Mouse (Mus musculus): ENCODE data around the gene Klhdc8a.
"Not testable (repeated sequence)": the region's sequence is repeated elsewhere in the genome, so short reads cannot be mapped to it uniquely, and the experiment has no call there.

The Klhdc8a gene

DNA sequence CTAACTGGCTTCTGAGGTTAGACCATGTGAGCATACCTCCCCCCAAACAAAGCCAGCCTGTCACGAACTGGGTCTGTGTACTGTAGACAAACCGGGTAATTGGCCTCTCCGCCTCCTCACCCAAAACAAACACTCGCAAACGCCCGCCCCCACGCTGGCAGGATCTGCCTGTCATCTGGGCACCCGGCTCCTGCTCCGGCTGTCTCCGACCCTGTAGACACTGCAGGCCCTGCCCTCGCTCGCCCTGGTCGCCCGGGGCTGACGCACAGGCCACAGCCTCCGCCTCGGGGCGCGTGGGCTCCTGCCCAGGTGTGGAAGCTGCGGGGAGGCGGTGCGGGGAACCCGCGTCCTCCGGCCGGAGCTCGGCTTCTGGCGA, at the start of gene Klhdc8a:
Gene Klhdc8a, plus strand, starts transcription at position 202 of the 376 bp plus-strand sequence.
- DNase-seq, result peak; percentile 71

DNA sequence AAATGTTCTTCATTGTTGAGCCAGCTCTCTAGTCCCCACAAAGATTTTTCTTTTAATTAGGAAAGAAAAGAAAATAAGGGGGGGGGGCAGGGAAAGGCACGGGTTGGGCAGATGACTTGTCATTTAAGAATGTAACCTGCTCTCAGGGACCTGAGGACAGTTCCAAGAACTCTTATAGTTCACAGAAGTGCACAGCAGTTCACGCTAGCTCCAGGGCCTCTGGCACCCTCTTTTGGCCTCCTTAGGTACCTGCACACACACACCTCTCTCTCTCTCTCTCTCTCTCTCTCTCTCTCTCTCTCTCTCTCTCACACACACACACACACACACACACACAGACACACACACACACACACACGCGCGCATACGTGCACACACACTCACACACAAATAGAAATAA, 44.0 kb upstream of the Klhdc8a start:
- no peak for DNase-seq

DNA sequence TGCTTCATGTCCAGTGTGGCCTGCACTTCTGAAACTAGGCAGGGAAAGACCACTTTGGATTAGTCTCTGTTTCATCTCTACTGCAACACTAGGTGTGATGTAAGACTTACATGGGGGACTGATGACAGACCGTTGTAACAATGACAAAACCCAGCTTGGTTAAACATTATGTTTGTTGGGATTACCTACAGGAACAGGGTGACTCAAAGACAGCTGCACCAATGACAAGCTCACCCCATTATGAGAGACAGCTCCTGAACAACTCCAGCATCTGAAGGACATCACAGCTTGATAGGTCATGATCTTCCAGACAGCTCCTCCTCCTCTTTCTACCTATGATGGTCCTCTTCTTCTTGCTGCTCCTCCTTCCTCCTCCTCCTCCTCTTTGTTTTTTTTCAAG, 38.1 kb upstream of the Klhdc8a start:
- DNase-seq, result no peak

DNA sequence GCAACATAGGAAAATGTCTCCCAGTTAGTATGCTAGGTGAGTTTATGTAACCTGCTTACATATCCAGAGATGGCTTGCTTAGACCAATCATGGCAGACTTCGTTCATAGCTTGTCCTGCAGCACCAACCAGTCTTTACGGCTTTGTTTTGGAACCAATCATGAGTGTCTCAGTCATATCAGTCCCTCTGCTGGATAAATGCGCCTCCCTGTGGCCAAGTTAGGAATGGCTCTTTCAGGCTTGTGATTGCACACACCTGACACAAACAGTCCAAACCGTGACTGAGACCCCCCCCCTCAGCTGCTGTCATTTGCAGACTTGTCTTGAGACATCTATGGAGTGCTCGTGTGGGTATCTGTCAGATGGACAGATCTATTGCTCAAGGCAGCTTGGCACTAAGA, 37.4 kb upstream of the Klhdc8a start:
- DNase-seq, result no peak

DNA sequence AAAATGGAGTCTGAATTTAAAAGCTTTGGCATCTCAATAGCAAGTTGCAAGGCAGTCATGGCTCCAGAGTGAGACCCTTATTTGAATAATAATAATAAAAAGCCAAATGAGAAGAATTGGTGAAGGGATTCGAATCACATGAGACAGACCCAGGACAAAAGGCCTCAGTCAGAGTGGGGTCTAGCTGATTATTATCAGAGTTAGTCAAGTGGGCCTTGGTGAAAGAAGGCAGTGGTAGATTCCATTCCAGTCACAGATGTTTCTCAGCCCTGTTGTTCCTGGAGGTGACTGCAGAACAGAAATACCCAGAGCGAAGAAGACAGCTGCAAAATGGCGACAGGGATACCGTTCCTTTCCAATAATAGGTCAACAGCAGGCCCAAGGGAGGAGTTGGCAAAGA, 34.8 kb upstream of the Klhdc8a start:
- no peak for DNase-seq

DNA sequence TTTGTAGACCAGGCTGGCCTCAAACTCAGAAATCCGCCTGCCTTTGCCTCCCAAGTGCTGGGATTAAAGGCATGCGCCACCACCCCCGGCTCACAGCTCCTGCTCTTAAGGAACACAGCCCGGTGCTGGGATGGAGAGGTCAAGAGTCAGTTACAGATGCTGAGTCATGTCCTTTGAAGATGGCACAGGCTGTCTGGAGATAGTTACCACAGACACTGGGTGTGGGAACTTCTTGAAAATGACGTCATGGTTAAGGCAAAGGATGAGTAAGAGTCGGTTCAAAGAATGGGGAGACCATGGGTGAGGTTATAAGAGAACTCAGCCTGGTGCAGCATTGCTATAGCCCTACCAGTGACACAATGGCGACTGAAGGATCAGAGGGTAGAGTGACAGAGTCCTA, 33.8 kb upstream of the Klhdc8a start:
- DNase-seq, result no peak

DNA sequence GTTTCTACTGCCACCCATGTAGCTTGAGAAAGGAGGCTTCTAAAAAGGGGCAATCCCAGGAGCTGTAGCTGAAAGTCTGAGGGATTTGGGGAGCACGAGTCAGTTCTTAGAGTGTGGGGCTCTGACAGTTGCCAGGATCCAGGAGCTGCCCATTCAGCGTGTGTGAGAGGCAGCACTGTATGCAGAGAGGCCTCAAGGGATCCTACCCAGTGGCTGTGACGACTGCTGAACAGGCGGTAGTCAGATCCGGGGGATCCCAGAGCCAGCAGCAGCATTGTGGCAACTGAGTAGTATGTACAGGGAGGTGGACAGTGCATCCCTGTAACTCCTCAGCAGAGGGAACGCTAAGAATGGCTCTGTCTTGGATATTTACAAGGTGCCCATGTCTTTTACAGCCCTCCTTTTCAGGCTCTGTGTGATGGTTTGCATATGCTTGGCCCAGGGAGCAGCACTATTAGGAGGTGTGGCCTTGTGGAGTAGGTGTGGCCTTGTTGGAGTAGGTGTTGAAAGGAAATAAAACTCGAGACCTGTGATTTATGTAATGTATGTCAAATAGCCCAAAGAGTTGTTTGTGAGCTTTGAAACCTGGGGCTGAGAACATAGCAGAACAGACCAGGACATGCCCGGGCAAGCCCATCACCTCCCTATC, 33.1 kb upstream of the Klhdc8a start:
- no peak for DNase-seq

DNA sequence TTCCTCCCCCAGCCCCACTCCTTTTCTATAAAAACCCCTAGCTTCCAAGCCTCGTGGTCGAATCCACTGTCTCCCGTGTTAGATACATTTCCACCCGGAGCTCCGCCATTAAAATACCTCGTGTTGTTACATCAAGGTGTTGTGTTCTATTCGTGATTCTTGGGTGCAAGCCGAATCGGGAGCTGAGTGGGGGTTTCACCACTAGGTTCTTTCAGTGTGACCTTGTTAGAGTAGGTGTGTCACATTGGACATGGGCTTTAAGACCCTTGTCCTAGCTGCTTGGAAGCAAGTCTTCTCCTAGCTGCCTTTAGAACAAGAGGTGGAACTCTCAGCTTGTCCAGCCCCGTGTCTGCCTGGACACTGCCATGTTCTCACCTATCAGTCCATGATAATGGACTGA, 32.5 kb upstream of the Klhdc8a start:
- DNase-seq, result no peak

DNA sequence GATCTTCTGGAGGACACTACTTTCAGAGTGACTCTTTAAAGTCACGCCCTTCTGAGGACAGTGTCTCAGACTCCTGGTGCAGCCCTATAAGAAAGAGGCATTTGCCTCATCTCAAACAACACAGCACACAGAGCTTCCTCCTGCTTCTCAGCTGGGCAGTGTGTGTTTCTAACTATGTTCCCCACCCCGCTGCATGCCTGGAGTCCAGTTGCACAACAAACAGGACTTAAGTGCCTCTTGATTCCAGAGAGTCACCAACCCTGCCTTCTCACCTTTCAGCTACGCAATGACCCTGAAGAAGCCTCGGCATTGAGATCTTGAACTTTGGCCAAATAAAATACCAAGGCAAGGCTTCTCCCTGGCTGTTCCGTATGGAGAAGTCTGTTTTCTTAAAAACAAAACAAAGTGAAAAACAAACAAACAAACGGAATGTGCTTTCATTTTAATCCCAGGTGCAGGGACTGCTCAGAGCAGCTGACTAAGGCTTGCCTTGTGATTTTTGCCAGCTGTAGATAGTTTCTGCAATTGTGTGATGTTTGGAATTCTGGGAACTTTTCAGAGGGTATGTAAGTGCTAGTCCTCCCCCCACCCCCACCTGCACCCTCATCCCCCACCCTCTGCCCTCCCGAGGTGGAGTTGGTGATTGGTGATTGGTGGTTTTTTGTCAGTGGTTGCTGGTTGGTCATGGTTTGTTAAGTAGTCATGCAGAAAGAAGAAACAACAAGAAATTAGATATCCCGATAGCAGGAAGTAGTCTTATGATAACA, 31.5 kb upstream of the Klhdc8a start:
- DNase-seq, result no peak

DNA sequence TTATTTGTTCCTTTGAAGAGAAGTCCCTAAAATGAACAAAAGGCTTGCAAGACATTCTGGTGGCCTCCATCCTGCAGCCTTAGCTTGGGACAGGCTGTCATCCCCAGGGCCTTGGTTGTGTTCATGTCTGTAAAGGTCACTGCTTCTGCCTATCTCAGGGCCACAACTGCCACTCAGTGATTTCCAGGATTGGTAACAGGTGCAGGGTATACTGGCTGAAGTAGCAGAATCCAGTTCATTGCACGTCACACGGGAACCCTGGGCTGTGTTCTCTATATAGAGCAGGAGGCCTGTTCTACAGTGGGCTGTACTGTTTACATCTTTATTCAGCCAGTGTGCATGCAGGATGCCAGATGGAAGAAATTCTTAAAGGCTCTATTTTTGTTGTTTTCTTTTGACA, 30.5 kb upstream of the Klhdc8a start:
- no peak for DNase-seq

DNA sequence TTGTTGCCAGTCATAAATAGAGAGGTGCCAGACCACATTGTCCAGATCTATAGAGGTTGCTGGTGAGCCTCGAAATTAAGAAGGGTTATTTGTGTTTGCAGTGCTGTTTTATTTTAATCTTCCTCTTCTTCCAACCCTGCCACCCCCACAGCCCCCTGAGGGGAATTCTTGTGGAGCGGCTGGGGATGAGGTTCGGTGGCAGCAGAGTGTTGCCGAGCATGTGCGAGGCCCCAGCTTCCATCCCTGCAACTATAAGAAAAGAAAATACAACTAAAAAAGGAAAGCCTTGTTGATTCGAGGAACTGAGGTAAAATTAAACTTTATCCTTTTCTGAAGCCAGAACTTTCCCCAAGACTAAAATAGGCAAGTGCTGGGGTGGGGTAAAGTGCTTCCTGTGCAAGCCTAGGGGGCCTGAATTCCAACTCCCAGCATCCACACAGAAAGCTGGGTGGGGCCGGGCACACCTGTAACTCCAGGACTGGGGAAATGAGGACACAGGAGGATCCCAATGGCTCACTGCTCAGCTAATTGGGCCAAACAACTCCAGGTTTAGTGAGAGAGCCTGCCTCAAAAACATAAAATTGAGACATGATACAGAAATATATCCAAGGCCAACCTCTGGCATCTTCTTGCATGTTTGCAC, 29.9 kb upstream of the Klhdc8a start:
- DNase-seq, result no peak

DNA sequence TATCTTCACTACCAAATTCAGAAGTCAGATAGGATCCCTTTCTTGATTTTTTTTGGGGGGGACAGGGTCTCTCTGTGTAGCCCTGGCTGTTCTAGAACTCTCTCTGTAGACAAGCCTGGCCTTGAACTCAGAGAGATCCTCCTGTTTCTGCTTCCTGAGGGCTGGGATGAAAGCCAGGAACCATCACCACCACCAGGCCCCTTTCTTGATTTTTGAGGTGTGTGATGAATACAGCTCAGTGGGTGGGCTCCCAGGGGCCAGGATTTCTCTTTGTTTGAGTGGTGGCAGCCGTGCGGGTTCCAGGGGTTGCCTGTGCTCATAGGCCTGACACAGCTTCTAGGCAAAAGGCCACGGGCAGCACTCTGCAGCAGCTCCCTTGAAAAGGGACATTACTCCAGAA, 27.2 kb upstream of the Klhdc8a start:
- no peak for DNase-seq

DNA sequence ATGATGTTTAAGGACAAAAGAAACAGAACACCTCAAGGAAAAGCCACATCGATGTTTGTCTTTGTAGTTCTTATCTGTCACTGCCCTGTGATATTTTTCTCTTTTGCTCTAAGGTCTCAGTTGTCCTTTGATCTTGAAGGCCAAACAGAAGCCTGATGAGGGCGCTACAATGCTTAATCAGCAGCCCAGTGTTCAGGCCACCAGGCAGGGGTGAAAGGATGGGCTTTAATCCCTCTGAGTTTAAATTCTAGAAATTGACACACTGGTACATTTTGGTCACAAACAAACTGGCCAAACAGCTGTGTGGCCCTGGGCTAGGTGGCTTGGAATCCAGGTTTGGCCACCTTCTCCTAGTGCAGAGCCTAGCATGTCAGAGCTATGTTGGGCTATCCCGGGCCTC, 21.7 kb upstream of the Klhdc8a start:
- no peak for DNase-seq

DNA sequence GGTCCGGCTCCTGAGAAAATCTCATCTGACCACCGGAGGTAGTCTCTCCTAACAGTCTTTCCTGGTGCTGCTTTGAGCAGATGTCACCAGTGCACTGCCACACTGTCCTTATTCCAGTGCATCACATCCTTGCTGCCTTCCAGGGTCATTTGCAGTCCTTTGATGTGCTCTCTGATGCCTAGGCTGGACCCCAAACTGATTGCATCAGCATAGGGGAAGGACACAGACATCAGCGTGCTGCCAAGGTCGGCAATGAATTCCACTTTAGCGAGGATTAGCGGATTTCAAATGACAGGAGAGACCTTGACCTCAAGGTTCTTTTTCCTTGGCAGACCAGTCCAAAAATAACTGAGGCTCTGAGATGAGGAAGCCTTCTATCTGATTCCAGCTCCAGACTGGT, 21.3 kb upstream of the Klhdc8a start:
- DNase-seq, result no peak

DNA sequence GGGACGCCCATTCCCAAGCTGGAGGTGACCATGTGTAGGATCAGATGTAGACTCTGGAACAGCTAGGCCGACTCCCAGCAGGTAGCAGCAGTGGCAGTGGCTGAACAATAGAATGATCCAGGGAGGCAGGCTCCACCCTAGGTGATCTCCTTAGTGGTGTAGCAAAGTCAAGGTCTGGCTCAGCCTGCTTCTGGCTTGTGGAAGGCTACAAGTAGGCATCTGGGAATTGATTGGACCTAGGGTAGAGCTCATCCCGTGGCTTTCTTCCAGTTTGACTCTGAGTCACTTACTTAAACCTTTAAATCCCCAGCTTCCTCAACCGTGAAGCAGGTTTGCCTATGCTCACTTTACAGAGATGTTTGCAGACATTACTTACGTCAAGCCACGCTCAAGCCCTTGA, 17.8 kb upstream of the Klhdc8a start:
- DNase-seq, result not testable (repeated sequence)

DNA sequence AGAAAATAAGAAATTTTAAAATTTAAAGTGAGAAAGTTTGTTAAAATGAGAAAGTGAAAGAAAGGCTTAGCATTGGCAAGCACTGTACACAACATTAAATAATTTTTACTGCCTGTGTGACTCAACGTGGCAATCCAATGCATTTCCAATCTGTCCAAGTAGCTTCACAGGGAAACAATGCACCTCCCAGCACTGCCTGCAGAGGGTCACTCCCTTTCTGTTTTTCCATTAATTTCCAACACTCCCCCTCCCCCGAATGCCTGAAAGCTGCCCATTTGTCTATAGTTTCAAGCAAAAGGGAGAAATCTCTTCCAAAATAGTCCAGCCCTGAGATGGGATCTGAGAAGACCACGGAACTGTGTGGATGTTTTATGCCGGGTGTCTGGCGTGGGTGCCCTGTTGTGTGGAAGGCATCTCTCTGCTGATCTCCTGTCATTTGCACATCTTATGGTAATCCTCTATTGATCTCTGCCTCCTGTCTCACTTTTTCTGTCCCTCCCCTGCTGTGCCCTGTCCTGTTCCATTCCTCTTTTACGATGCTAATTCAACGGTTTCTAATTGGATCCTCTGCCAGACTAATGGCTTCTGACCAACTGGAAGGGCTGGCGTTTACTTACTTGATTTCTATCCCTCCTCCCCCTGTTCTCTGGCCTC, 16.8 kb upstream of the Klhdc8a start:
- DNase-seq, result no peak

DNA sequence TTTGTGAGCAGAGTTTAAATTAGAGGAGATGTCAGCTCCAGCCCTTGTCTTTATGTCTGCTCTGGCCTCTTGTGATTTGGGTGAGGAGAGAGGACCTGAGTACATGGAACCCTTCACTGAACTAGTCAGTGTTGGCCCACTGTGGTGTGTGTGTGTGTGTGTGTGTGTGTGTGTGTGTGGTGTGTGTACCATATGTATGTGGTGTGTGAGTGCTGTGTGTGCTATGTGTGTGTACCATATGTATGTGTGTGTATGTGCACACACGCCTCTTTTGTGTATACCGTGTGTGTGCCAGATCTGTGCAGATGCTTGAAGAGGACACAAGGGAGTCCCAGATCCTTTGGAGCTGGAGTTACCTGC, 16.3 kb upstream of the Klhdc8a start:
- DNase-seq, result no peak

DNA sequence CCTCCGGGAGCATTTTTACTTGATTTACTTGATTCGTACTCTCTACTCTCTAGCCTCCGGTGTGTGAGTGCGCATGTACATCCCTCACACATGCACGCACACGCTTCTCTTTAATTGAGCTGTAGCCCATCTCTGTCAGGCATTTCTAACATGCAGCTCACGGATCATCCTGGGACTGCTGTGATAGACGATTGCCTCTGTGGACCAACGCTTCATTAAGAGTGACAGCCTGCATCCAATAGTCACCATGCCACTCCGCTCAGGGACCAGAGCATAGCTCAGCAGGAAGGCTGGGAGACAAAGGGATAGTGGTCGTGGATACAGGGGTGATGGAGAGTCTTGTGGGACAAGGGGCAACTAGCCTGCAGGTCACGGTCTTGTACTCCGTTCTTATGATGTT, 15.4 kb upstream of the Klhdc8a start:
- DNase-seq, result no peak

DNA sequence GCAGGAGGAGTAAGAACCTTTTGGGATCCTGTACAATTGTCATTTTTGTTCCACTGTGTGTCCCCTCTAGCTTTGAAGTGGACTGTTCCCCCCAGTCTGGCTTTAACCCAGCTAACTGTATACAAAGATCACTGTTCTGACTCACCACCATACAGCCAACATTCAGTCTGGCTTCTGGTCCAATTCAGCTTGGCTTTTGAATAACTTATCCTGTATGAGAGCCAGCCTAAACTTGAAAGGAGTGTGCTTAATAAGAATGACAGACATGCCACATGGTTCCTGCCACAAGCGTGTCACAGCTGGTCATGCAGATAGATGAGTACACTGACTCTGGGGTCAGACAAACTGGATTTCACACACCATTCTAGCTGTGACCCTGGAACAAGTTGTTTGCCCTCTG, 11.7 kb upstream of the Klhdc8a start:
- DNase-seq, result no peak

DNA sequence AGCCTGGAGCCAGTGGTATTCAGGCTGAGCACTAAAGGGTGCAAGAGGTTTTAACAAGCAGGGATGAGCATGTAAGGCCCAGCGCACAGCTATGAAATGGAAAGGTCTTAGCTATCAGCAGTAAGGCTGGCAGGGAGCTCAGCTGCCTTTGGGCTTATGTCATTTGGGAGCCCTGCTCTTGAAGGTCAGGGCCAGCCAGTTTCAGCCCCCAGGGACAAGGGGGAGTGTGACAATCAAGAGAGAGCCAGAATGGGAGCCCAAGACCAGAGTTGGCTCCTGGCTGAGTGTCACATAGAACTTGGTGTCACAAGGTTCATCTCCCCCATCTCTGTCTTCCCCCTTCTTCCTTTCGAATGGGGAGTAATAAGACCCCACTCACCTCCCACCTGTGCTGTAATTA, 11.0 kb upstream of the Klhdc8a start:
- no peak for DNase-seq

DNA sequence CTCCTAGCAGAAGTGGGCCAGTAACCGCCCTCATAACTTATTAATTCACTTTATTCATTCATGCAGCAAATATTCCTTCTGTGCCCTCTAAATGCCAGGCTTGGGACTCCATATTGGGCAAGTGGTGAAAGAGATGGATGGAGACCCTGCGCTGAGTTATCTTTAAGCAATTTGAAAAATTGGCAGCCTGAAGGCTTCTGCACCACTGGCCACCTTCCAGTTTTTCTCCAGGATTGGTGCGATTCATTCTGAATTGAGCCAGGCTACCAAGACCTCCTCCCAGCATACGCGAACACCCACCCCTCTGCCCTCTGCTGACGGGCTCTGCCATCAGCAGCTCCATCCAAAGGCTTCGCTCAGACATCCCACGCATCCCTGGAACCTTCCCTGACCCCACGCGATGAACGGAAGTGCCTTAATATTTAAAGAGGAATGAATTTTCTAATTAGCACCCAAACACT, 10.4 kb upstream of the Klhdc8a start:
- DNase-seq, result no peak

DNA sequence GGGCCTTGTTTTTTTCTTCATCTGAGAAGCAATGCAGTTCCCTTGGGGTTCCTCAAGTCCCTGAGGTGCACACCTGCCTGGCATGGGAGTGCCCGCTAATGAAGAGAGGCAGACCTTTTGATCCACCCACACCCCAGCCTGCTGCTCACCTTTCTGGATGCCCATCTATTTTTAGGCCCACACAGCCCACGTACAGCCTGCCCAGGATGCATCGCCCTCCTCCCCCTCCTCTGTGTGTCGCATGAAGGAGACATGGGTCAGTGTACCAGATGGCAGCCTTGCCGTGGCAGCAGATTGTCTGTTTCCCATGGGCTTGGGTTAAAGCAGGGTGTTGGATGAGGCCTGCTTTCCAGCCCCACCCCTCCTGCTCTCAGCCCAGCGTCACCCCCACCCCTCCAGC, 8.5 kb upstream of the Klhdc8a start:
- DNase-seq, result no peak

DNA sequence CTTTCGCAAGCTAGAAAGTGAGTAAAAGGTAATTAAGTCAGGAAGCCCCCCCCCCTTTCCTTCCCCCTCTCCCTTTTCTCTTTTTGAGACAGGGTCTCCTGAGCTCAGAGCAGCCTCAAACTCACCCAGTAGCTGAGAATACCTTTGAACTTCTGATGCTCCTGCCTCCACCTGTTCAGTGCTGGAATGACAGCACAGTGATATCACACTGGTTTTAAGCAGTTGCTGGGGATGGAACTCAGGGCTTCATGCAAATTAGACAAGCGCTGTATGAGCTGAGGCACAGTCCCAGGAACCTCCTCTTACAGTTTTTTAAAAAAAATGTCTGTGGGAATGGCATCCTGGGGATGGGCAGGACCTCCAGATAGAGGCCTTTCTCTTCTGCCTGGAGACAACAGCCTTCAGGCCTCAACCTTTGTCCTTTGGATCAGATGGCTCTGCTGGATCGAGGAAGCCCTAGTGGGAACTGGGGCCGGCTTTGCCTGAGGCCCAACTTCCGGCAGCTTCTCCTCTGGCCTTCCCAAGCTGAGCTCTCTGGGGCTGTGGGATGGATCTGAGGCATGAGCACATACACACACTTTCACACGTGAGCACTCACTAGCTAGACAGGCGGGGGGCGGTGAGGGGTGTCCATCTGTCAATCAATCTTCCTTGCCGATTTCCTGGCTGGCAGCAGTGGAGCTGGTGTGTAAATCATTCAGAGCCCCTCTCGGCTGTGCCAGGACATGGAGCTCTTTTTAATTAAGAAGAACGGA, 7.3 kb upstream of the Klhdc8a start:
- no peak for DNase-seq

Data from cerebellum, adult 8-10 months (tissue).